In genomic region chr7:142381175-142381574, GRCm38 (mm10) we compare ENCODE assay signal across 14 mouse cellular contexts. TPM values are rescaled to one million over a fixed set of nuclear protein-coding genes. Genes with fewer than 3 reads are reported as not detected.
DNase-seq lines count a peak whose midpoint lies in the region; ATAC-seq and TF ChIP-seq lines count a peak whose summit lies in the region.
"Had no signal": no experiment of that assay in that cellular context is flagged by ENCODE, and none has a peak within 500 bp of the region (broad histone marks: within the 10 kb centered on the region; RNA-seq: fewer than 3 reads in every experiment).

No protein-coding gene starts in this region.

- H3K4me3 ChIP-seq in intestine, postnatal 0 days (ENCODE audit: low read depth, low read length): no peak overlapping the region
- no peak overlapping the region for H3K4me3 ChIP-seq in intestine, embryonic 16.5 days (ENCODE audit: low read length)
- peak overlapping the region; percentile 84 for H3K4me3 ChIP-seq in megakaryocyte, embryonic 14.5 days (replicated peaks)
- H3K4me3 ChIP-seq: limb, embryonic 12.5 days; myocyte; stomach, embryonic 15.5 days had no signal

- H3K27ac ChIP-seq in intestine, postnatal 0 days (ENCODE audit: low read depth, low read length): peak overlapping the region; percentile 28; the same call in 1 of the 2 replicates
- no peak overlapping the region for H3K27ac ChIP-seq in intestine, embryonic 16.5 days (ENCODE audit: low read length)
- H3K27ac ChIP-seq: limb, embryonic 12.5 days; stomach, embryonic 15.5 days had no signal

- TF ChIP-seq CTCF in intestine, postnatal 0 days (IDR thresholded peaks at IDR 0.05; ENCODE audit: low read depth): no peak

- H3K4me2 ChIP-seq in intestine, postnatal 0 days (replicated peaks; ENCODE audit: low read depth): no peak overlapping the region
- no peak overlapping the region for H3K4me2 ChIP-seq in intestine, embryonic 16.5 days (ENCODE audit: low read depth, low read length)
- H3K4me2 ChIP-seq: limb, embryonic 12.5 days; stomach, embryonic 15.5 days had no signal

- no peaks in the 10 kb centered on the region for H3K27me3 ChIP-seq in intestine, postnatal 0 days (replicated peaks; ENCODE audit: control insufficient read depth, insufficient read depth, low read length)
- H3K27me3 ChIP-seq in intestine, embryonic 16.5 days (replicated peaks; ENCODE audit: control insufficient read depth, insufficient read depth, low read length): no peaks in the 10 kb centered on the region
- no peaks in the 10 kb centered on the region for H3K27me3 ChIP-seq in megakaryocyte, embryonic 14.5 days (replicated peaks)
- H3K27me3 ChIP-seq: limb, embryonic 12.5 days; stomach, embryonic 15.5 days had no signal

- H3K9me3 ChIP-seq in intestine, postnatal 0 days (ENCODE audit: control insufficient read depth): no peaks in the 10 kb centered on the region
- no peaks in the 10 kb centered on the region for H3K9me3 ChIP-seq in intestine, embryonic 16.5 days (ENCODE audit: control insufficient read depth, low read length)
- no peaks in the 10 kb centered on the region for H3K9me3 ChIP-seq in megakaryocyte, embryonic 14.5 days
- H3K9me3 ChIP-seq: limb, embryonic 12.5 days; stomach, embryonic 15.5 days had no signal

- 86% methylated on average over 4 of the region's 4 CpGs for WGBS in intestine, postnatal 0 days
- WGBS in intestine, embryonic 16.5 days: 86% methylated on average over 4 of the region's 4 CpGs

- H3K4me1 ChIP-seq in intestine, postnatal 0 days (replicated peaks; ENCODE audit: control insufficient read depth, insufficient read depth, low read length): peaks cover 4% of the 10 kb centered on the region; the same call in 1 of the 2 replicates
- peaks cover 9% of the 10 kb centered on the region for H3K4me1 ChIP-seq in intestine, embryonic 16.5 days (ENCODE audit: control insufficient read depth, insufficient read depth, low read length)
- H3K4me1 ChIP-seq in megakaryocyte, embryonic 14.5 days: peaks cover 98% of the 10 kb centered on the region

- H3K36me3 ChIP-seq in intestine, postnatal 0 days (ENCODE audit: control insufficient read depth, insufficient read depth): peaks cover 93% of the 10 kb centered on the region
- peaks cover 59% of the 10 kb centered on the region for H3K36me3 ChIP-seq in intestine, embryonic 16.5 days (ENCODE audit: control insufficient read depth, insufficient read depth, low read length)
- H3K36me3 ChIP-seq in megakaryocyte, embryonic 14.5 days (replicated peaks; ENCODE audit: low read length): peaks cover 100% of the 10 kb centered on the region

- no peak overlapping the region for H3K9ac ChIP-seq in intestine, postnatal 0 days (ENCODE audit: low read depth, low read length)
- no peak overlapping the region for H3K9ac ChIP-seq in intestine, embryonic 16.5 days (ENCODE audit: low read depth, low read length)
- H3K9ac ChIP-seq: limb, embryonic 12.5 days; stomach, embryonic 15.5 days had no signal

- peak; percentile 77 to 86 for DNase-seq in thymus, postnatal 36 days
- DNase-seq in embryo, embryonic 10 days (ENCODE audit: low spot score): no peak
- DNase-seq in adrenal gland, postnatal 10 days: no peak
- DNase-seq: heart, postnatal 14 days; kidney, adult 2 months; lung, postnatal 4 days; retina, postnatal 1 day had no signal

- ATAC-seq in intestine, postnatal 0 days: no peak
- no peak for ATAC-seq in intestine, embryonic 16.5 days
- ATAC-seq in common myeloid progenitor, adult 5-6 weeks (replicated peaks; ENCODE audit: low read depth, poor library complexity, severe bottlenecking): peak; percentile 78

RNA-seq across cellular contexts. Expression of gene Gm49369, which starts 1.3 kb away (rescaled TPM):
- not detected in 2 replicates for polyA plus RNA-seq in intestine, postnatal 0 days (2015; fragmentation: Nextera tagmentation; extraction: Ambion mirVana)
- 0.43 and 2.3 TPM in 2 replicates for polyA plus RNA-seq in intestine, embryonic 16.5 days (2015; fragmentation: Nextera tagmentation; extraction: Ambion mirVana)
- total RNA-seq in common myeloid progenitor, adult 5-6 weeks (2017): 12.4 and 58.4 TPM in 2 replicates
- 14.0 and 303 TPM in 2 replicates for polyA plus RNA-seq in megakaryocyte, embryonic 14.5 days (2012; ENCODE audit: insufficient read depth, low replicate concordance)
- total RNA-seq in adrenal gland, postnatal 10 days (2021): 1 to 10 TPM in 1 of 2 experiments, under 1 TPM in 1; 0.73 to 3.7 TPM

RNA-seq across cellular contexts. Expression of gene Ctsd, which starts 6.7 kb away (rescaled TPM):
- polyA plus RNA-seq in intestine, postnatal 0 days (2015; fragmentation: Nextera tagmentation; extraction: Ambion mirVana): 479 and 496 TPM in 2 replicates
- 395 and 444 TPM in 2 replicates for polyA plus RNA-seq in intestine, embryonic 16.5 days (2015; fragmentation: Nextera tagmentation; extraction: Ambion mirVana)
- total RNA-seq in common myeloid progenitor, adult 5-6 weeks (2017): 114 and 134 TPM in 2 replicates
- polyA plus RNA-seq in megakaryocyte, embryonic 14.5 days (2012; ENCODE audit: insufficient read depth, low replicate concordance): 432 and 816 TPM in 2 replicates
- total RNA-seq in adrenal gland, postnatal 10 days (2021): 100 to 1,000 TPM; 603 to 610 TPM

RNA-seq across cellular contexts. Expression of gene Ifitm10, which starts 7.6 kb away (rescaled TPM):
- polyA plus RNA-seq in intestine, postnatal 0 days (2015; fragmentation: Nextera tagmentation; extraction: Ambion mirVana): 1.5 and 1.6 TPM in 2 replicates
- polyA plus RNA-seq in intestine, embryonic 16.5 days (2015; fragmentation: Nextera tagmentation; extraction: Ambion mirVana): 1.8 and 2.4 TPM in 2 replicates
- total RNA-seq in common myeloid progenitor, adult 5-6 weeks (2017): not detected in 2 replicates
- 3.4 and 19.5 TPM in 2 replicates for polyA plus RNA-seq in megakaryocyte, embryonic 14.5 days (2012; ENCODE audit: insufficient read depth, low replicate concordance)
- total RNA-seq in adrenal gland, postnatal 10 days (2021): 1 to 10 TPM; 3.5 to 3.6 TPM

RNA-seq across cellular contexts. Expression of gene Syt8, which starts 53.5 kb away (rescaled TPM):
- 0.60 and 1.3 TPM in 2 replicates for polyA plus RNA-seq in intestine, postnatal 0 days (2015; fragmentation: Nextera tagmentation; extraction: Ambion mirVana)
- 8.8 and 10.4 TPM in 2 replicates for polyA plus RNA-seq in intestine, embryonic 16.5 days (2015; fragmentation: Nextera tagmentation; extraction: Ambion mirVana)
- not detected in 2 replicates for total RNA-seq in common myeloid progenitor, adult 5-6 weeks (2017)
- polyA plus RNA-seq in megakaryocyte, embryonic 14.5 days (2012; ENCODE audit: insufficient read depth, low replicate concordance): 3.4 TPM in 1 of 2 replicates, not detected in the other
- not detected for total RNA-seq in adrenal gland, postnatal 10 days (2021)
- total RNA-seq: heart, postnatal 14 days had no signal

Comparison
In these comparisons a context has a peak if more than half of its experiments do, and no peak if none do; other contexts are left out.
1. DNase-seq: peak in thymus, postnatal 36 days (2 of 2); none in embryo, embryonic 10 days (single experiment) and adrenal gland, postnatal 10 days (single experiment).